Mouse (Mus musculus) cerebellum, adult 8-10 months (tissue): ENCODE results near the gene Pou3f3.

Source experiments
- DNase-seq: peaks from one replicate; pipeline ENCODE4 v3.0.0; 2022

Pou3f3 gene

DNA sequence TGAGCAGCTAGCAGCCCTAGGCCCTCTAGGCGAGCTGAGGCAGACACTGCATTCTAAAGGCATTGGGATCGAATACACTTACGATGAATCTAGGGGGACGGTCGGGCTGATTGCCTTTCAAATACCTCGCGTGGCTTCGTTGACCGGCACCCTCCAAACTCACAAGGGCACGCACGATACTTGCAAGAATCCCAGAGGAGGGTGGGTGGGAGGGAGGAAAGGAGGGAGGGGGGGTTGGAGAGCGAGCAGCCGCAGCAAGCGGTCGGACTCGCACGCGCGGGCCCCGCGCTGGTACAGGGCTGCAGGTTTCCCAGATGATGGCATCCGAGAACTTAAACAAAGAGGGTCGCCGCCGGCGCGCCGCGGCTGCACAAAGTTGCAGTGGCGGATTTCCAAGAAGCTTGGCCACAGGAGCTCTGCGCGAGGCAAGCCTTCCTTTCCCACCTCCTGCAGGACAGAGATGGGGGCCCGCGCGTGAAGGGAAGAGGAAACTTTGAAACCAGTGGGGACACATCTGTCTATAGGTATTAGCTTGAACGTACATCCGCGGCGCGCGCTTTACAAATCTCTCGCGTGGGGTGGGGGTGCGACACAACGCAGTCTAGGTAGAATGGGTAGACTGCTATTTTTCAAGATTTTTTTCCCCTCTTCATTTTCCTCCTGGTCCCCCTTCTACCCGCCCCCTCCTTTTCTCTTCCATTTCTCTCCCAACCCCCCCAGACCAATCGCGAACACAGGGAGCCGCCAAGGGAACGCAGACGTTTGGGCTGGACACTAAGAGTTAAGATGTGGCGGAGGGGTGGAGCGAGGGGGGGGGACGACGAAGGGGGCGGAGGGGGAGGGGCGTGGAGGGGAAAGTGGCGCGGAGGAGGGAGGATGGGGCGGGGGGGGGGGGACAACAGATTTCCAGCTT lies 647 bp upstream of the Pou3f3 start:
- no peak for DNase-seq

DNA sequence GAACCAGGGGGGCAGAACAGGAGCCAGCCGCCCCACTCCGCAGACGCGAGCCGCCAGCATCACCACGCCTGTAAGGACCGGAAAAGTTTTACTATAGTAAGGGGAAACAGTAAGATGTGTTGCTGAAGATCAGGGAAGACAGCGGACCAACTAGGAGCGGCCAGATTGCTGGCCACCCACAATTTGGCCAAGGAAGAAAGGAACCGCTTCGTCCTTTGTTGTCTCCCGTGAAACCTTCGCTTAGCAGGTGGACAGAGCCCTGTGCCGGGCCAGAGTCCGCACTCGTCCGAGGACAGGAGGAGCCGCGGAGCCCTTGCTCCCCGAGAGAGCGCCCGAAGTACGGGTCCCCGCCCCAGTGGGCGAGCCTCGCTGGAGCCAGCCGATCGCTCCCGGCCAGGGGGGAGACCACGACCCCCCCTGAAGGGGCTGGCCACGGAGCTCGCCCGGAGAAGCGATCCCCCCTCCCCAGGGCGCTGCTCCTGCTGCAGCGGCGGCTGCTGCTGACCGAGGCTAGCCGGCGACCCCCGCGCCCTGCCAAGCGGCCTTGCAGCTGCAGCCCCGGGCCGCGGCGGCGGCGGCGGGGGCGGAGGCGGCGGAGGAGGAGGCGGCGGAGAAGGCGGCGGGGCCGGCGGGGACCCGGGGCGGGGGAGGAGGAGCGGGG lies 933 bp downstream of the Pou3f3 start:
- DNase-seq: no peak

DNA sequence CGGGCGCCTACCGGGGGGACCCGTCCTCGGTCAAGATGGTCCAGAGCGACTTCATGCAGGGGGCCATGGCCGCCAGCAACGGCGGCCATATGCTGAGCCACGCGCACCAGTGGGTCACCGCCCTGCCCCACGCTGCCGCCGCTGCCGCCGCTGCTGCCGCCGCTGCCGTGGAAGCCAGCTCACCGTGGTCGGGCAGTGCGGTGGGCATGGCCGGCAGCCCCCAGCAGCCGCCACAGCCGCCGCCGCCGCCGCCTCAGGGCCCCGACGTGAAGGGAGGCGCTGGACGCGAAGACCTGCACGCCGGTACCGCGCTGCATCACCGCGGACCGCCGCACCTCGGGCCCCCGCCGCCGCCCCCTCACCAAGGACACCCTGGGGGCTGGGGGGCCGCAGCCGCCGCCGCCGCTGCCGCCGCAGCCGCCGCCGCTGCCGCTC lies 1.8 kb downstream of the Pou3f3 start:
- no peak for DNase-seq

DNA sequence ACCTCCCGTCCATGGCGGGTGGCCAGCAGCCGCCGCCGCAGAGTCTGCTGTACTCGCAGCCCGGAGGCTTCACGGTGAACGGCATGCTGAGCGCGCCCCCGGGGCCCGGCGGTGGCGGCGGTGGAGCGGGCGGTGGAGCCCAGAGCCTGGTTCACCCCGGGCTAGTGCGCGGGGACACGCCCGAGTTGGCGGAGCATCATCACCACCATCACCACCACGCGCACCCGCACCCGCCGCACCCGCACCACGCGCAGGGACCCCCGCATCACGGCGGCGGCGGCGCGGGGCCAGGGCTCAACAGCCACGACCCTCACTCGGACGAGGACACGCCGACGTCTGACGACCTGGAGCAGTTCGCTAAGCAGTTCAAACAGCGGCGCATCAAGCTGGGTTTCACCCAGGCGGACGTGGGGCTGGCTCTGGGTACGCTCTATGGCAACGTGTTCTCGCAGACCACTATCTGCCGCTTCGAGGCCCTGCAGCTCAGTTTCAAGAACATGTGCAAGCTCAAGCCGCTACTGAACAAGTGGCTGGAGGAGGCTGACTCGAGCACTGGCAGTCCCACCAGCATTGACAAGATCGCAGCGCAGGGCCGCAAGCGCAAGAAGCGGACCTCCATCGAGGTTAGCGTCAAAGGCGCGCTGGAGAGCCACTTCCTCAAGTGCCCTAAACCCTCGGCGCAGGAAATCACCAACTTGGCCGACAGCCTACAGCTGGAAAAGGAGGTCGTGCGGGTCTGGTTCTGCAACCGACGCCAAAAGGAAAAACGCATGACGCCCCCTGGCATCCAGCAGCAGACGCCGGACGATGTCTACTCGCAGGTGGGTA lies 2.4 kb downstream of the Pou3f3 start:
- no peak for DNase-seq

DNA sequence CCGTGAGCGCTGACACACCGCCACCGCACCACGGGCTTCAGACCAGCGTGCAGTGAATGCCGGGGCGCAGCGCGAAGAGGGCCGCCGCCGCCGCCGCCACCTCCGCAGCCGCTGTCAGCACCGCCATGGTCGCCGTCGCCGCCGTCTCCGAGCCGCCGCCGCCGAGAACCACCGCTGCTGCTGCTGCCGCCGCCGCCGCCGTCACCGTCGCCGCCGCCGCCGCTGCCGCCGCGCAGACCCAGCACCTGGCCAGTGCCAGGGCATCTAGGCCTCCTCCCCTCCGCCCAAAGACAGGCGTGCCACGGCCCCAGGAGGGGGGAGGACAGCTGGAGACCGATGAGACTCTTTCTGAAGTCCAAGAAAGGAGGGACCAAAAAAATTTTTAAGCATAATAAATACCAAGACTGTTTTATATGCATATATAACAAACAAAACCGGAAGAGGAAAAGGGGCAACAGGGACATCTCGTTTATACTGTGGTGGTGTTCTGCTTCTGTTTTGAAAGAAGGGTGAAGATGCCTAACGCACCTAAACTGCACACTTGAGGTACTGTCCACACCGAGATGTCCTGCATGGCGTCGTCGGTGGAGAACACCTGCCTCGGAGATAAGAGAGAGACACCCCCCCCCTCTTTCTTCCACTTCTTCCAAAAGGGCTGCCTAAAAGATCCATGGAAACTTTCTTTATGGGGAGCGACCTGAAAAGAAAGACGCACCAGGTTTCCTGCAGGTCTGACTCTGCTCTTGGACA lies 3.2 kb downstream of the Pou3f3 start:
- no peak for DNase-seq

DNA sequence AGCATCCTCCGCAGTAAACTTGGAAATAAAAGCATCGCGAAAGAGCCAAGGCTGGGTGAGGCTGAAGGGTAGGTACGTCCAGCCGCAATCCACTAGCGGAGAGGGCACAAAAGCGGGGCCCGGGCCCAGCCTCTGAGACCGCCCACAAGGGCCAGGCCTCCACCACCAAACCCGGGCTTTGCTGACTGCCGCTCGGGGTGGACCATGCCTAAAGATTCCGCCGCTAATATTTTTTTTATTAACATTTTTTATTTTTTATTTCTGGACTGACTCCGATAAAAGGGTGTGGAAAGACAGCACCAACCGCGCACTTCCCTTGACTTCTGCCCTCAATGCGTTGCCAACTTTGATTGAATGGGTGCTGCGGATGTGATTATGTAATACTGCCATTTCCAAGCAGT lies 3.9 kb downstream of the Pou3f3 start:
- no peak for DNase-seq

DNA sequence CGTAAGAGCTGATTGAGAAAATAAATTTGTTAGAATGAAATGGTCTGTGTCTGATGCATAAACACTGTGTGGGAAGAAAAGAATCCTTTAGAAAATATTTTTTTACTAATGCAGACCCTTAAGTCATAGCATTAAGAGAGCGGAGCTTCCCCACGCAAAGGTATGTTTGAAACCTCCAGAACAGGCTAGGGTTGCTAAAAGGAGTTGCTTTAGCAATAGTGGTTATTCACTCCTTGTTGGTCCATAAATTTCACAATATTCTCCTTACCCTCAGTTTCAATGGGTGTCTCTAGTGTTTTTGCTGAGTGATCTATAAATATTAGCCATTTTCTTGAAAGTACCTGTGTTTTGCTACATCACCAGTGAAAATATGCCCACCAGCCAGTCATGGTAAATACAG lies 4.6 kb downstream of the Pou3f3 start:
- no peak for DNase-seq

DNA sequence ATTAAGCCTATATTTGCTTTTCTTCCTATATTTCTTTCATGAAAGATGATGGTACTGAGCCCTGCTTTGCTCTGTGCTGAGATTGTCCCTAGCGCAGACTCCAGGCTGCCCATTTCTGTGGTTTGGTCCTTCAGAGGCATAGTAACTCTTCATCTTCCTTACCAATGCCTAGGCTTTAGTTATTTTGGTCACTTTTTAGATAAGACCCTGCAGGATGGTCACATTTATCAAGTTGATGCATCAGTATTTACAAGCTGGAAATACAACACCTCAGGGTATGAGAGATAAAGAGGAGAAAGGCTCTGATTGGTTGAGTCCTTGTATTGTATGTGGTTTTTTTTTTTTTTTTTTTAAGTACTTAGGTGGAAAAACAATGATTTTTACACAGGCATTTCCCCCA lies 5.2 kb downstream of the Pou3f3 start:
- DNase-seq: no peak

DNA sequence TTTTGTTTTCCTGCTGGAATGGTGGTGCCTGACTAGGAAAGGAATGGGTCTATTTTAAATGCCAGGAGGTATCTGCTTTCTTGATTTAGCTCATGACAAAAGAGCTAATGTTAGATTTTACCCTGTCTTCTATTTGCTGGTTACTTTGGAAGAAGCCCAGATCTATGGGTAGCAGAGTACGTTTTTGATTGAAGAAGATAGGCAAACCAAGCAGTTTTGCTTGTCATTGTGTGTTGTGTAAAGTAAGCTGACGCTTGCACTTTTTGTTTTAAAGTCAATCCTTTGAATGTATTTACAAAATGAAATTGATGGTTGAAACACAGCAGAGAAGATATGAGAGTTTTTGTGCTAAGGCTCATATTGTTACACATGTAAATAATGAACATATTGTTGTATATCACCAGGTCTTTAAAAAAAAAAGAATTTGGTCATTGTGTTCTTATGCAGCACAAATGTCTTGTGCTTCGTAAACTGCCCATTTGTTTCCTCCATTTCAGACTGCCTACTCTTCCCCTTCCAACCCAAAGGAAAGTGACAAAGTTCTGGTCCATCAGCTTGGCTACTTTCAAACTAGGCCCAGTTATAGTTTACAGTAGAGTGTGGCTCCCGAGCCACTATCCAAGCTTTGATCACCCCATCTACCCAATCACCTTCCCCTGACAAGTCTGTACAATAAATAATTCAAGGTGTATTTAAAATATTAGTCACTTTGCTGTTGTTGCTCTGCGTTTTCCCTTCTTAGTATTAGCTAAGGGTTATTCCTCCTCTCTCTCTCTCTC lies 6.5 kb downstream of the Pou3f3 start:
- no peak for DNase-seq

DNA sequence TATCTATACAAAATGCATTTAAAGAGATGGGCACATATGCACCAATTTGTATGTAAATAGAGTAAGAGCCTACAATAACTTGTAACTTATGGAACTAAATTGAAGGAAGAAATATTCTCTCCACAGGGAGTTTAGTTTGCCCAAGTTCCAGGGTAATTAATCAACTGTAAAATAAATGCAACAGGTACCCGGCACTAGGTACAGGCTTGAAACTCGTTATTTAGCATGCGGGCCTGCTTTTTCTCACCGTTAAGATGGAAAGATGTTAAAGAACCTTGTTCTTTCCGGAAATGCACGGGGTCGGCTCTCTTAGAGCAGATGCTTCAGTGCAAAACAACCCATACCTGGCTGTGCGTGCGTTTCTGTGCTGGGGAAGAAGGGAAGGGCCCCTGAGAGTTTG lies 7.4 kb downstream of the Pou3f3 start:
- no peak for DNase-seq

DNA sequence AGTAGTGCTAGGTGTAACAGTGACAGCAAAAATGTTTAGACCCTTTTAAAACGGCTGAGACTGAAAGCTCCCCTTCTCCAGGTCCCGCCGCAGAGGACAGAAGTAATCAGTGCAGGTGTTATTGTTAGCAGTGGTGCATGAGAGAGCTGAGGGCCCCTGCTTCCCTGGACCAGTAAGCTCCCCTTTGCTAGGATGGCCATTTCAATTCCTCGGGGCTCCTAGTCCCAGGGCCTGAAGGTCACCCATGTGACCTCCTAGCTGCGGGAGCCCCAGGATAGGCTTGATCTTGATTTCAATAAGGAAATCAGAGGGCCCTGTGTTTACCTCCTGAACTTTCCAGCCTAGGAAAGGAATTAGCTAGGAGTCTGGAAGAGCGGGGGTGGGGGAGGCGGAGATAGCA lies 7.9 kb downstream of the Pou3f3 start:
- no peak for DNase-seq

DNA sequence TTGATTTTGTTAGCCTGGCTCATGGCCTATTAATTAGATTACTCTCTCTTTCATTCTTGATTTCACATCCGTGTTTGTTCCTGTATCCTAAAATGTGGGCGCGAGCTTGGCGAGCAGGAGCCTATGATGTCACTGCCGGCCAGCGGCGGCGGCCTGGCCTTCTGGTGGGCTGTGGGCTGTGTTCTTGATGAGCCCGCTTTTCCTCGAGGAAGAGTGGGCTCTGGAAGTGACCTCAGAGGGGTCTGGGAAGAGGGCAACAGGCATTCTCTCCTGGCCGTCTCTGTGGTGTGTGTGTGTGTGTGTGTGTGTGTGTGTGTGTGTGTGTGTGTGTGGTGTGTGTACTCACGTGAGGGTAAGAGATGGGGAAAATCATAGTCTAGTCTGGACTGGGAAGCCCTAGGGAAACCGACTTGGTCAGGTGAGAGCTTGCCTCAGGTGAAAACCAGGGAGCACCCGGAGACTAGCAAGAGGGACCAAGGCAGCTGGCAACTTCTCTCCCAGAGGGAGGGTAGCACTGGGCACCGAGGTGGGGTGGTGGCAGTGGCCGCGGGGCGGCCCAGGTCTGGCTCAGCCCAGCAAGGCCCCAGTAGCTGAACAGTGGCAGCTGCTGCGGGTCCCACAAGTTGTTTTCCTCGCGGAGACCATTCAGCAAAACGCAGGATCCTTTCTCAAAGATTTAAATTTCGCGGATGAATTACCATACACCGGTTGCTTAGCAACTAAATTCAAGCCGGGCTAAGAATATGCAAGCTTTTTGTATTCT lies 8.5 kb downstream of the Pou3f3 start:
- no peak for DNase-seq

DNA sequence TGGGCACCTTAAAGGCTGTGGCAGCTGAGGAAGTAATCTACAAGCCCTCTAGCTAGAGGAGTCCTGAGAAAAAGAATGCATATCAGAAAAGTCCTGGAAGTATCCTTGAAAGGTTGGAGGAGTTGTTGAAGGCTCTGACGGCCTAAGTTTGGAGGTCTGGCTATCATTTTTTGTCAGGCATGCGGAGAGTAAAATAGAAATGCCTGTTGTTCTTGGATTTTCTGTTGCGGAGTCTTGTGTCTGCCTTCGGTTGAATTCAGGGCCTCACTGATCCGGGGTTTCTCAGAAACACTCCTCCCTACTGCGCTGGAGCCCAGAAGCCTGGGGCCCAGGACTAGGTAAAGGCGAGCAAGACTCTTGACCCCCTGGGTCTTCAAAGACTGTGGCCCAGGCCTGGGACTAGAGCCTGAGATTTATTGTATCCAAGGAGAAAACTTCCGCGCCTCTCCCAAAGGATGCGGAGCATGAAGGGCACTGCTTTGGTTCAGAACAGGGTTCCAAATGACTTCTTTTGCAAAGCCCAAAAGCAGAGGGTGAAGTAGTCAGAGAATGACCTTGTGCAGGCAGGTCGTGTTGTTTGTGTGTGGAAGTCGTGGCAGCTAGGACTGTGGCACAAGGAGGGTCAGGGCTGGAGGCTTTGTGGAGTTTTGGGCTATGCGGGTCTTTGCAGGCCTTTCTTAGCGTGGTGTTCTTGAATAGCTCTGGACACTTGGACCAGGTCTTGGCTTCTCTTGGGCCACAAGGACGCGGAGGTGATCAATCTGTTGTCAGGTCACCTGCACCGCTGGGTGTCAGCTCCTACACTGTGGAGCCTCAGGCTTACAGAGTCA lies 9.6 kb downstream of the Pou3f3 start:
- DNase-seq: no peak

DNA sequence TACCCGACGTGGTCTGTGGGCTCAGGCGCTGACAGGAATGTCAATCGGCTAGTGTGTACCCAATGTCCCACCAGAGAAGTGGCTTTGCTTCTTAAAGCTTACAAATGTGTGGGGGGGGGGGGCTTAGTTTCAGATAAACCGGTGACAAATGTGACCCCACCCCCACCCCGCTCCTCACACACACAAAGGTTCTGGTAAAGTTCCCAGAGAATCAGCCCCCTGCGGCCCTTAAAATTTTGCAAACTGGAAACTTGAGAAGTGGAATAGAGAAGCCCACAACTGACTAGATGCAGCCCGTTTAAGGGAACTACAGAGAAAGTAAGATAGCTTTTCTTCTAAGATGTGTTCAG lies 10.2 kb downstream of the Pou3f3 start:
- no peak for DNase-seq

DNA sequence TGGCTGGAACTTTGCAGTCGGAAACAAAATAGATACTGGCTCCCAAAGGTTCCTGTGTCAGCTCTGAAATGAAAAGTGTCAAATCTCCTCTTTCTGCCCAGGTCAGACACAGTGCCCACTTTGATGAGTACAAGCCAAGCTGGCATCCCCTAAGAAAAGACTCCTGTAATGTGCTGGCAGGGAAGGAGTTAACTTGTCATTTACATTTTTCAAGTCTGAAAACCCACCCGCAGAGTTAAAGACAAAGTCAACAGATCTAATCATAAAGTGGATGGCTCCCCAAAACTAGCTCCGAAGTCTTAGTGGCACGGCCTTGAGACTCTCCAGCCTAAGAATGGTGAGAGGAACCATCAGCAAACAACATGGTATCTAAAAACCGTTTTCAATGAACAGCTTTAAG lies 11.6 kb downstream of the Pou3f3 start:
- DNase-seq: no peak

DNA sequence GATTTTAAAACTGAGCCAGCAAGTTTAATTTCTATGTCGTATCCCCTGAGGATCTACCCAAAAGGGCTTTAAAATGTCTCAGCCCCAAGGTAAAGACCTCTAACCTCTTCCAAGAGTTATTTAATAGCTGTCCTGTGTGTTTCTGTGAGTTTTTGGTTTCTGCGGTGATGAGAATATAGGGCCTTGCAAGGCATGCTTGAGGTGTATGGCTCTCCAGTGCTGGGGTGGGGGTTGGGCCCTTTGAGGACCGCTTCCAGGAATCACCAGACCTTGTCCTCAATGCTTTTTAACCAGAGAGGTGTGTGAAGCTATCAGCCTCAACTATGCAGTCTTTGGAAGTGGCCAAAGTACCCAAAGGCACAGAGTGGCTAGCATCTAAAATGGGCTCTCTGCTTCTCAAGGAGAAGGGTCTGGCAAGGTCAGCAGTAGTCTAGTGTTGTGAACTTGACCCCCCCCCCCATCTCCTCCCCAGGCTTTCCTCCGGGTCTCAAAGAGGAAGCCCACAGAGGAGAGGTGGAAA lies 12.1 kb downstream of the Pou3f3 start:
- DNase-seq: no peak

DNA sequence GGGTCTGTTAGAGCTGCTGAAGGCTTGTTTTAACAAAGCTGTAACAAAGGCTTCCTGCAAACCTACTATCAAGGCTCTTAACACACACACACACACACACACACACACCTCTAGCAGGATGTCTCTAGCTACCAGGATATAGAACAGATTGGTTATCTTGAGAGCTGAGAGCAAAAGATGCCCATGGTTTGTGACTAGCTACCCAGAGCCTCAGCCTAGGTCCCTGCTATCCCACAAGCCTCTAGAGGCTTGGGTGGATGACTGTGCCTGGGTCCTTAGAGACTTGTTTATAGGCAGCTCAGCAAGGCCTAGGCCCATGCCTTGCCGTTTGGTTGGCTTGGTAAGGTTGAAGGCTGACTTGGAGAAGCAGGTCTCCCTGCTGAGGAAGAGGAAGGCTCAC lies 13.5 kb downstream of the Pou3f3 start:
- no peak for DNase-seq

DNA sequence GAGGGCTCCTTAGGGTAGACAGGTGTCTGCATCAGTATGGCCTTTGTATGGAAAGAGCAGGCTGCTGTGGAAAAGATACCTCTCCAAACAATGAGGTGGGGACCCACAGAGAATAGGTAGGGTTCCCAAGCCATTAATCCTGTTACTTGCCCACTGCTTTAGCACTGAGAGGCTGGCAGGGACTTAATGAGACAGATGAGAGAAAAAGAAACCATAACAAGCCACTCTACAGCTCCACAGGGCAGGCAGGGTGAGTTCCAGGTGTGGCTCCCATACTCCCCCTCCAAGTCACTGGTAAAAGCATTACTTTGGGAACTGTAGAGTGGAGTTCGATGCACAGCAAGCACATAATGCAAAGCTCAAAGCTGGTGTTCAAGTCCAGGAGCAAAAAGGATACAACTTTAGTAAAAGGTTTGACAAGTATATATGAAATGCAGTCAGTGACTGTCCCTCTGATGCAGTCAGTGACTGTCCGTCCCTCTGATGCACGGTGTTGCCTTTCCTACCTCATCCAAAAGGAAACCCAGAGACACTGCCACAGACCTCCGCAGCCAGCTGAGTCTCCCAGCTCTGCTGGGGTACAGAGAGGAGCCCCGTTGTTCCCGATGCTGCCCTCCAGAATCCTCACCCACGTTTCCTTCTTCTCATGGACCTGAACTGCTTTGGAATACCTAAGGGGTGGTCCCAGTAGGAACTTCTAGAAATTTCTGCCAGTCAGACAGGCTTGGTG lies 14.0 kb downstream of the Pou3f3 start:
- no peak for DNase-seq

DNA sequence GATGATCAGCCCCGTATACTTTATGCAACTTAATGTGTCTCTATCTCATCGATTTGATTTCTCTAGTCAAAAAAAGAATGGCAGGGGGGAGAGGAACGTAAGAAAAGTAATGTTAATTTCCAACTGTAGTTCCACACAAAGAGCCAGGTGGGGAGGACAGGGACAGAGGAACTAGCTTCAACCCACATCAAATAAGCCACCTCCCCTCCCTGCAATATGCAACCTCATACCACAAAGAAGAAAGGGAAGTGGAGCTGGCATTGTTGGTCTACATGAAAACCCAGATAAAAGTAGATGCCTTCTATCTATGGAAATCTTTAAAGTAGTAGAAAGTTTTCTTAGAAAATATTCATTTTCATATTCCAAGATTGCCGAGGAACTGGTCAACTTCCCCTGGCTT lies 14.7 kb downstream of the Pou3f3 start:
- no peak for DNase-seq
